Mouse (Mus musculus): ENCODE data around the gene Fam71b.
"Not testable (repeated sequence)": the region's sequence is repeated elsewhere in the genome, so short reads cannot be mapped to it uniquely, and the experiment has no call there.

The Fam71b gene

GRCm38 (mm10) chr11:46384925-46385324, 11.4 kb upstream of the Fam71b start:
- DNase-seq (ENCODE audit: low spot score in 2 of 2) = no peak

DNA sequence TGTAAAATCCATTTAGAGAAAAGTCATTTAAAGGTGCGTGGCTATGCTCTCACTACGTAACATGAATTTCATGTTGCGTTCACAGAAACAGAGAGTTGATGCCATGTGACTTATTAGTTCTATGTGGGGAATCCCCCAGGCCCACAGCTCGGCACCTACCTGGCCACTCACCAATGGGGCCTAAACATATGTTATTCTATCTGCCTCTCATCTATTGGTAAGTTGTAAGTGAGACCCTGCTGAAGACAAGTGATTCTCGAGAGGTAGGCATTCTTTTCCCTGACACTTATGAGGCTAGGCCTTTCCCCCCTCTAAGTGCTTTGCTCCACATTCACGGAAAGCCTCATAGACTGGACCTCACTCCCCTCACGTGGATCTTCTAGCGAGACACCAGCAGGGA, 9.8 kb upstream of the Fam71b start:
- no peak for DNase-seq (ENCODE audit: low spot score in 2 of 2)

DNA sequence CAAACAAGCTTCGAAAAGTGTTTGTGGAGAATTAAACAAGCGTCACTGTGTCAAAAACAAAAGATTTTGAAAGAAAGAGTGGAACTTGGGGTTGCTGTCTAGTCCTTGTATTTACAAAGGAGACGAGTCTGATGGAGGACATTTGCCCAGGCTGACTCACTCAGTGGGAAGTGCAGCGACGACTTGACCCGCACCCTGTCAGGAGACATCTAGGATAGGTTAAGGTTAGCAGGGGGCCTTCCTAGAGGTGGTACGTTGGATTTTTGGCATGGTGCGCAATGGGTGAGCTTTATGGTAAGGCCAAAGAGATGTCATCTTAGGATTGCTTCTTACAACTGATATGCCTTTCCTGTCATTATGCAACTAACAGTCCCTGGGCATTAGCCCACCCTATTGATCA, 9.3 kb upstream of the Fam71b start:
- DNase-seq (ENCODE audit: low spot score in 2 of 2) = no peak

- no peak for DNase-seq (ENCODE audit: low spot score in 2 of 2)
Measured at GRCm38 (mm10) chr11:46388438-46388837, 7.9 kb upstream of the Fam71b start.

DNA sequence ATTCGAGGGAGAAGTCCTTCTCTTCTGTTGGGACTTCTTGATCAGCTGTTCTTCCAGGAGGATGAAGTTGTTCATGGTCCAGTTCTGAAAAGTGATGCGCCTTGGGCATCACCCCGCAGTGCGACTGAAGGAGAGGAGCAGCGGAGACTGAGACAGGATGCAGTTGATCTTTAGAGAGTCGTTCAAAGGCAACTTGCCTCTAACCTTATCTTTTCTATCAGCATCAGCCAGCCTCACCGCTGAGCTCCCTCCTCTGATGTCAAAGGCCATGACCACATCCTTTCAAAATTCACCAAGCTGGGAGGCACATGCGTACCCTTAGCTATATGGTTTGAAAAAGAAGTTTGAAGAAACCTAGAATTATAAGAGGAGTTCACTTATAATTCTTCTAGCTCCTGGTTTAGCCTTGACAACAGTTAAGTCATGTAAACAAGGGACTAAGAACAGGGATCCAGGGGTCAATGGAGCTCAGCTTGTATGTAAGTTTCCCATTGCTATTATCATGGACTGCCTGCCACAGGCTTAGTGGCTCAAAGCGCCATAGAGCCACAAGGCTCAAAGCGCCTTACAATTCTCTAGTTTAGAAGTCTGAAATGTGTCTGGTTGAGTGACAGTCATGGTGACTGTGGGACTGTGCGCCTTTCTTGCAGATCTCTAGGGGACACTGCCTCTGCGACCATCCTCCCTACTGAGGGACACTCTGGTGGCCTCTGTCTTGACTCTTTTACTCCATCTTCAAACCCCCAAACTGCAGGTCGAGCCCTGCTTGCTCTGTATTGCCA, 6.8 kb upstream of the Fam71b start, which contains the start of gene Itk:
TSS of gene Itk (minus strand) at position 180 of the 782 bp plus-strand sequence.
- no peak for DNase-seq (ENCODE audit: low spot score in 2 of 2)

DNA sequence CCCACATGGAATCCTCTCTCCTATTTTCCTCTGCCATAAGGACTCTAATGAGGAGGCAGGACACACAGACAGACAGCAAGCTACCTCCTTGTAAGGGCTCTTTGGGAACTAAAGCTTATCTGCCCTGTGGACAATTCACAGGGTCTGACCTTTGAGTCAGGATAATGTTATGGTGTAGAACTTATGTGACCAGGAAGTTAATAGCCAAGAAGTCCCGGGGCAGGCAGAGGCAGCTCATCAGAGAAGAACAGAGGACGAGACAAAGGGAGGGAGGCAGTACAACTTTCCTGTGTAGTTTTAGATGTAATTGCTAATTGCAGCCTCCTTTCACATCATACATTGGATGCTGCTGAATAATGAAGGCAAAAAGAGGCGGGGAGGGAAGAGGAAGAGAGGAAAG, 5.7 kb upstream of the Fam71b start:
- no peak for DNase-seq (ENCODE audit: low spot score in 2 of 2)

GRCm38 (mm10) chr11:46392890-46393289, 3.5 kb upstream of the Fam71b start:
- no peak for DNase-seq (ENCODE audit: low spot score in 2 of 2)

GRCm38 (mm10) chr11:46393413-46393812, 2.9 kb upstream of the Fam71b start:
- no peak for DNase-seq (ENCODE audit: low spot score in 2 of 2)

- no peak for DNase-seq (ENCODE audit: low spot score in 2 of 2)
Measured at GRCm38 (mm10) chr11:46395088-46395487, 1.3 kb upstream of the Fam71b start.

DNA sequence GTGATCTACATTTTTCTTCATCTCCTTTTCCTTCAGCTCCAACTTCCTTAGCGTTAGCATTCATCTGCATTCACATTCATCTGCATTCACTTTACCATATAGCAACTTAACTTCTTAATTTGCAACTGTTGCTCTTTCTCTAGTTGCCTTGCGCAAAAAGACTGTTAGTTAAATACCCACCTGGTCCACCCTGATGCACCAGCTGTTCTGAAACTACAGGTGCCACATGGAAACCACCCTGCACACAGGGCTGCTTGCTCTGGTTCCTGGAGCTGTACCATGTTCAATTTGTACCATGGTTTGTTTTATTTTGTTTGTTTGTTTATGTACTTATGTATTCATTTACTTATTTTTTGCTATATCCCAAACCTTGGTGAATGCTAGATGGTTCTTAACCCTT, 661 bp upstream of the Fam71b start:
- no peak for DNase-seq (ENCODE audit: low spot score in 2 of 2)

DNA sequence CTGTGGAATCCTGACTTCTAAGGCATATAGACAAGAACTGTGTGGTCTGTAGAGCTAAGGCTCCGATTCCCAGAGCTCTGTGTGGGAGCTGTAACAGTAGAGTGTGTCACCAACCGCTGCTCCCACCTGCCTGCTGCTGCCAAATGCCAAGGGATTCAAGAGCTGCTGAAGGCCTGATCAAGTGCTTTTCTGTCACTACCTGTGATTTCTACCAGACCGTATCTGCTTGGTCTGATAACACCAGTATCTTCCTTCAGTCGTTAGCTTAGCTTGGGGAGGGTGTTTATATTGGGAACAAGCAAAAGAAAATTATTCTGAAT, 461 bp downstream of the Fam71b start:
- DNase-seq (ENCODE audit: low spot score in 2 of 2) = no peak

DNA sequence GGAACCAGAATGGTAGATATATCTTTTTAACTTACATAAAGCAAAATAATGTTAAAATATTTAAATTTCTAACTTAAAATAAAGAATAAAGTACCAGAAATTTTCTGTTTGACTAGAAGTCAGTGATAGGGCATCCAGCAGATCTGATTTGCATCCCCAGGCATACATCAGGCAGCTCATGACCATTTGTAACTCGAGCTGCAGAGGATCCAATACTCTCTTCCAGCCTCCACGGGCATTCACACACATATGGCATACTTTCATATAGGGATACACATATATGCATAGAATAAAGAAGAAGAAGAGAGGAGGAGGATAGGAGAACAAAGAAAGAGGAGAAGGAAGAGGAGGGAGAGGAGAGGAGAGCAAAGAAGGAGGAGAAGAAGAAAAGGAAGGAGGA, 1.5 kb downstream of the Fam71b start:
- DNase-seq (ENCODE audit: low spot score in 2 of 2) = no peak

- no peak for DNase-seq (ENCODE audit: low spot score in 2 of 2)
Measured at GRCm38 (mm10) chr11:46398473-46398872, 2.1 kb downstream of the Fam71b start.

DNA sequence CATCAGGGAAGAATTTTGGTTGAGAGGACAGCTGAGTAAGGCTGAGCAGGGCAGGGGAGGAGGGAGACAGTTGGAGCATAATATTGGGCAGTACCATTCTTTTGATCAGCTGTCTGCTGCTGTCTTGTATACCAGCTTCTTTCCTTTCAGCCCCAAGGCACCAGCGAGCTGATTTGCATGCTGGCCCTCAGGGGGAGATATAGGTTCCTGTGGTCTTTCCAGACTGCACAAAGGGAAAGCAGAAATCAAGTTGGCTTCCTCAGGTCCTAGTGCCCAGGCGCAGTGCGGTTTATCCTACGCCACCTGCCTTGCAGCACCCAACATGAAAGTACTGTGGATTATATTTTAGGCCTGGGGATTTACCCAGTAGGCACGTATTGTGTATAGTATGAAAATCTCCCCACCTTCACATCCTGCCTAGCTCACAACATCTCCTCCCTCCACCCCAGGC, 2.6 kb downstream of the Fam71b start:
- DNase-seq (ENCODE audit: low spot score in 2 of 2) = no peak

- no peak for DNase-seq (ENCODE audit: low spot score in 2 of 2)
Measured at GRCm38 (mm10) chr11:46401555-46401954, 5.2 kb downstream of the Fam71b start.

GRCm38 (mm10) chr11:46404986-46405385, 8.6 kb downstream of the Fam71b start:
- no peak for DNase-seq (ENCODE audit: low spot score in 2 of 2)

GRCm38 (mm10) chr11:46406721-46407120, 10.4 kb downstream of the Fam71b start:
- DNase-seq (ENCODE audit: low spot score in 2 of 2) = no peak

GRCm38 (mm10) chr11:46410018-46410563, 13.7 kb downstream of the Fam71b start:
- DNase-seq (ENCODE audit: low spot score in 2 of 2) = no peak

DNA sequence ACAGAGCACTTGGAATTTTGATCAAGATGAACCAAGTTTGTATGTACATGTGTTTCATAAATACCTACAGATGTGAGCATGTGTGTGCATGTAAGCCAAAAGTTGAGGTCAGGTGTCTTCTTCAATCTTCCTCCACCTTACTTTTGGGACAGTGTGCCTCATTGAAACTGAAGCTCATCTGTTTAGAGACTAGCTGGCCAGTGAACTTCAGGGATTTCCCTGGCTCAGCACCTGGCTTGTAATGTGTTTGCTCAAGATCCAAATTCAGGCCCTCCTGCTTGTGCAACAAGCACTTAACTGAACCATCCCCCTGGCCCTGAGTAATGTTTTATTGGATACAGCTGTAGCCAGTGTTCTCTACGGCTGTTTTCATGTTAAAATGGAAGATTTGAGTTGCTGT, 22.1 kb downstream of the Fam71b start:
- DNase-seq (ENCODE audit: low spot score in 2 of 2) = no peak

GRCm38 (mm10) chr11:46418860-46419259, 22.5 kb downstream of the Fam71b start:
- DNase-seq (ENCODE audit: low spot score in 2 of 2) = no peak

- no peak for DNase-seq (ENCODE audit: low spot score in 2 of 2)
Measured at GRCm38 (mm10) chr11:46421086-46421888, 24.9 kb downstream of the Fam71b start.

DNA sequence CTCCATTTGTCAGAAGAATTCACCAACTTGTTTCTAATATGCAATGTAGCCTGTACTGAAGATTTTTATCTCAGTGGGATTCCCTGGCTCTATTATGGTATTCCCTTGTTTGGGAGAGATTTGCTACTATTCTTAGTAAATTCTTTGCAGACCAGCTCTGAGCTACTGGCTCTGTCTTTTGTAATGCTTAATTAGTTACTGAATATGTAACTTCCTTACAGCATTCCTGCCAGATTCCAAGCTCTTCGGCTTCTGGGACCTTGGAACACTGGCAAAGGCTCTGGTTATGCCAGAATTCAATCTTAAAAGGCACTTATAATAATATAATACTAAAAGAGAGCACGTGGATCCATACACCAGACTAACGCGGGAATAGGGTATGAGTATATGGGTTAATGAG, 31.8 kb downstream of the Fam71b start:
- not testable (repeated sequence) for DNase-seq (ENCODE audit: low spot score in 2 of 2)

- no peak for DNase-seq (ENCODE audit: low spot score in 2 of 2)
Measured at GRCm38 (mm10) chr11:46430123-46430522, 33.8 kb downstream of the Fam71b start.

Data from cerebellum, postnatal 4 days (tissue).